Mouse (Mus musculus): ENCODE results near the gene Ssr2. TPM values are rescaled to one million over a fixed set of nuclear protein-coding genes. Genes with fewer than 3 reads are reported as not detected.

The Ssr2 gene
- polyA plus RNA-seq, 1 experiment, result 294 TPM

- no peak overlapping the region for H3ac ChIP-seq (ENCODE audit: control insufficient read depth, insufficient read length)
- H3K36me3 ChIP-seq (ENCODE audit: control insufficient read depth, insufficient read depth), result peaks cover 31% of the 10 kb centered on the region
- H3K27me3 ChIP-seq (ENCODE audit: control insufficient read depth, insufficient read depth, insufficient read length), result no peaks in the 10 kb centered on the region
- no peak overlapping the region for H3K4me2 ChIP-seq (ENCODE audit: low read depth)
- H3K4me3 ChIP-seq, result no peak overlapping the region
- no peak for TF ChIP-seq TCF3 (IDR thresholded peaks at IDR 0.05; ENCODE audit: insufficient read length, low read depth)
- no peak for TF ChIP-seq USF1 (IDR thresholded peaks at IDR 0.05; ENCODE audit: low read depth)
- TF ChIP-seq MYOD1 (IDR thresholded peaks at IDR 0.05; ENCODE audit: control insufficient read depth in 1 of 3, insufficient read length in 2 of 3, low read depth in 2 of 3), result no peak
- no peak for TF ChIP-seq TCF12 (IDR thresholded peaks at IDR 0.05; ENCODE audit: insufficient read depth, poor library complexity, severe bottlenecking)
- TF ChIP-seq REST (IDR thresholded peaks at IDR 0.05; ENCODE audit: insufficient read depth, insufficient read length), result no peak
- TF ChIP-seq POLR2AphosphoS2 (IDR thresholded peaks at IDR 0.05; ENCODE audit: insufficient read length, low read depth), result no peak
- no peak for TF ChIP-seq POLR2A (IDR thresholded peaks at IDR 0.05; ENCODE audit: insufficient read length, low read depth)
- no peak for TF ChIP-seq MAX (IDR thresholded peaks at IDR 0.05; ENCODE audit: low read depth)
- no peaks in the 10 kb centered on the region for H3K79me2 ChIP-seq (ENCODE audit: control insufficient read depth, insufficient read depth)
Measured at GRCm38 (mm10) chr3:88568615-88569014, 7.1 kb upstream of the Ssr2 start.

- TF ChIP-seq POLR2A (IDR thresholded peaks at IDR 0.05; ENCODE audit: insufficient read length, low read depth), result no peak
- TF ChIP-seq CEBPB (IDR thresholded peaks at IDR 0.05; ENCODE audit: insufficient read depth, poor library complexity, severe bottlenecking), result no peak
- no peak for TF ChIP-seq SRF (IDR thresholded peaks at IDR 0.05; ENCODE audit: control insufficient read depth, insufficient read length, low read depth)
- no peak for TF ChIP-seq REST (IDR thresholded peaks at IDR 0.05; ENCODE audit: insufficient read depth, insufficient read length)
- TF ChIP-seq MYOD1 (IDR thresholded peaks at IDR 0.05; ENCODE audit: control insufficient read depth in 1 of 3, insufficient read length in 2 of 3, low read depth in 2 of 3), result no peak
- no peak for TF ChIP-seq POLR2AphosphoS2 (IDR thresholded peaks at IDR 0.05; ENCODE audit: insufficient read length, low read depth)
- no peak for TF ChIP-seq TCF3 (IDR thresholded peaks at IDR 0.05; ENCODE audit: insufficient read length, low read depth)
- TF ChIP-seq MAX (IDR thresholded peaks at IDR 0.05; ENCODE audit: low read depth), result no peak
- TF ChIP-seq TCF12 (IDR thresholded peaks at IDR 0.05; ENCODE audit: insufficient read depth, poor library complexity, severe bottlenecking), result no peak
- no peak for TF ChIP-seq USF1 (IDR thresholded peaks at IDR 0.05; ENCODE audit: low read depth)
- TF ChIP-seq E2F4 (IDR thresholded peaks at IDR 0.05; ENCODE audit: insufficient read depth), result no peak
- TF ChIP-seq MYOG (IDR thresholded peaks at IDR 0.05; ENCODE audit: control insufficient read depth in 1 of 3, insufficient read depth in 1 of 3, insufficient read length in 2 of 3, low read depth in 2 of 3), result no peak
- Histone ChIP-seq H3K4me2 (ENCODE audit: low read depth) (no peak overlapping the region), H3K4me3 (no peak overlapping the region)
Measured at GRCm38 (mm10) chr3:88569093-88569492, 6.6 kb upstream of the Ssr2 start.

DNA sequence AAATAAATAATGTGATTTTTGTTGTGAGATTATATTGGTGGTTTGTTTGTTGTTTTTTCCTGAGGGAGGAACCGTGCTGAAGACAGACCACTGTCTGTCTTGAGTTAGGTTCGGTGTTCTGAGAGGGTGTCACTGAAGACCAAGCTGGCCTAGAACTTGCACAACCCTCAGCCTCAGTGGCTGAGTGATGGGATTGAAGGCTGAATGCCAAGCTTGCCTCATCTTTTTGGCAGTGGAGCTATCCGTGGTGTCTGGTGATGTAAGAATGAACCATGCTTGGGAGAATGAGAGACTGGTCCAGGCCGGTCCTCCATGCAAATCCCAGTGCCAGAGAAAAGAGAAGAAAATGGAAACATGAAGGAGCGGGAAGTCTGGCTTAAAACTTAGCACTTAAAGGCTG, 6.0 kb upstream of the Ssr2 start:
- no peak overlapping the region for H3ac ChIP-seq (ENCODE audit: control insufficient read depth, insufficient read length)
- no peaks in the 10 kb centered on the region for H3K27me3 ChIP-seq (ENCODE audit: control insufficient read depth, insufficient read depth, insufficient read length)
- TF ChIP-seq TCF12 (IDR thresholded peaks at IDR 0.05; ENCODE audit: insufficient read depth, poor library complexity, severe bottlenecking) (no peak), TCF3 (IDR thresholded peaks at IDR 0.05; ENCODE audit: insufficient read length, low read depth) (no peak), CEBPB (IDR thresholded peaks at IDR 0.05; ENCODE audit: insufficient read depth, poor library complexity, severe bottlenecking) (no peak), MYOD1 (IDR thresholded peaks at IDR 0.05; ENCODE audit: control insufficient read depth in 1 of 3, insufficient read length in 2 of 3, low read depth in 2 of 3) (no peak), SRF (IDR thresholded peaks at IDR 0.05; ENCODE audit: control insufficient read depth, insufficient read length, low read depth) (no peak), MYOG (IDR thresholded peaks at IDR 0.05; ENCODE audit: control insufficient read depth in 1 of 3, insufficient read depth in 1 of 3, insufficient read length in 2 of 3, low read depth in 2 of 3) (no peak), MAX (IDR thresholded peaks at IDR 0.05; ENCODE audit: low read depth) (no peak)
- H3K36me3 ChIP-seq (ENCODE audit: control insufficient read depth, insufficient read depth), result peaks cover 27% of the 10 kb centered on the region
- no peak overlapping the region for H3K4me2 ChIP-seq (ENCODE audit: low read depth)
- H3K79me2 ChIP-seq (ENCODE audit: control insufficient read depth, insufficient read depth), result no peaks in the 10 kb centered on the region
- H3K4me3 ChIP-seq, result no peak overlapping the region

More at GRCm38 (mm10) chr3:88569093-88569492, 6.6 kb upstream of the Ssr2 start:
- no peaks in the 10 kb centered on the region for H3K79me2 ChIP-seq (ENCODE audit: control insufficient read depth, insufficient read depth)
- H3K27me3 ChIP-seq (ENCODE audit: control insufficient read depth, insufficient read depth, insufficient read length), result no peaks in the 10 kb centered on the region
- H3K36me3 ChIP-seq (ENCODE audit: control insufficient read depth, insufficient read depth), result peaks cover 28% of the 10 kb centered on the region
- H3ac ChIP-seq (ENCODE audit: control insufficient read depth, insufficient read length), result no peak overlapping the region

GRCm38 (mm10) chr3:88570341-88570740, 5.3 kb upstream of the Ssr2 start:
- no peak overlapping the region for H3ac ChIP-seq (ENCODE audit: control insufficient read depth, insufficient read length)
- H3K36me3 ChIP-seq (ENCODE audit: control insufficient read depth, insufficient read depth), result peaks cover 27% of the 10 kb centered on the region
- H3K27me3 ChIP-seq (ENCODE audit: control insufficient read depth, insufficient read depth, insufficient read length), result no peaks in the 10 kb centered on the region
- H3K4me3 ChIP-seq, result no peak overlapping the region
- no peak overlapping the region for H3K4me2 ChIP-seq (ENCODE audit: low read depth)
- H3K79me2 ChIP-seq (ENCODE audit: control insufficient read depth, insufficient read depth), result no peaks in the 10 kb centered on the region
- TF ChIP-seq E2F4 (IDR thresholded peaks at IDR 0.05; ENCODE audit: insufficient read depth) (no peak), POLR2A (IDR thresholded peaks at IDR 0.05; ENCODE audit: insufficient read length, low read depth) (no peak), MYOG (IDR thresholded peaks at IDR 0.05; ENCODE audit: control insufficient read depth in 1 of 3, insufficient read depth in 1 of 3, insufficient read length in 2 of 3, low read depth in 2 of 3) (no peak), CEBPB (IDR thresholded peaks at IDR 0.05; ENCODE audit: insufficient read depth, poor library complexity, severe bottlenecking) (no peak), MAX (IDR thresholded peaks at IDR 0.05; ENCODE audit: low read depth) (no peak), MYOD1 (IDR thresholded peaks at IDR 0.05; ENCODE audit: control insufficient read depth in 1 of 3, insufficient read length in 2 of 3, low read depth in 2 of 3) (no peak)

DNA sequence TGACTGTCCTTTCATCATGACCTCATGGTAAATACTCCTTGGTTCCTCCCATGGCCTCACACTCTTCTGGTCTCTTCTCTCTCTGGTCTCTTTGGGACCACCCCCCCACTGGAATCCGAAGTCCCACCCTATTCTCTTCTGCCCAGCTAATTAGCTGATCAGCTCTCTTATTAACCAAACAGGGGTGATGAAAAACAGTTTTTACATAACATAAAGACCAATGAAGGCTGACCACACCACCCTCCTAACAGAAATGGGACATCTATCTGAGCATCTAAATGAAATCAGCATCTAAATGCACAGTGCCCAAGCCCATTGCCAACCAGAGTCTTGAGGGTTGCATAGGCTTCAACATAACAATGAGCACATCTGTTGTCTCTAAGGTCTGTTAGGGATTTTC, 3.8 kb upstream of the Ssr2 start:
- Histone ChIP-seq H3K4me3 (no peak overlapping the region), H3K27me3 (ENCODE audit: control insufficient read depth, insufficient read depth, insufficient read length) (peaks cover 3% of the 10 kb centered on the region)
- TF ChIP-seq MYOG (IDR thresholded peaks at IDR 0.05; ENCODE audit: control insufficient read depth in 1 of 3, insufficient read depth in 1 of 3, insufficient read length in 2 of 3, low read depth in 2 of 3) (no peak), POLR2A (IDR thresholded peaks at IDR 0.05; ENCODE audit: insufficient read length, low read depth) (no peak), MYOD1 (IDR thresholded peaks at IDR 0.05; ENCODE audit: control insufficient read depth in 1 of 3, insufficient read length in 2 of 3, low read depth in 2 of 3) (no peak), POLR2AphosphoS2 (IDR thresholded peaks at IDR 0.05; ENCODE audit: insufficient read length, low read depth) (no peak), REST (IDR thresholded peaks at IDR 0.05; ENCODE audit: insufficient read depth, insufficient read length) (no peak), TCF3 (IDR thresholded peaks at IDR 0.05; ENCODE audit: insufficient read length, low read depth) (no peak), TCF12 (IDR thresholded peaks at IDR 0.05; ENCODE audit: insufficient read depth, poor library complexity, severe bottlenecking) (no peak), MAX (IDR thresholded peaks at IDR 0.05; ENCODE audit: low read depth) (no peak), USF1 (IDR thresholded peaks at IDR 0.05; ENCODE audit: low read depth) (no peak), SRF (IDR thresholded peaks at IDR 0.05; ENCODE audit: control insufficient read depth, insufficient read length, low read depth) (no peak), E2F4 (IDR thresholded peaks at IDR 0.05; ENCODE audit: insufficient read depth) (no peak), CEBPB (IDR thresholded peaks at IDR 0.05; ENCODE audit: insufficient read depth, poor library complexity, severe bottlenecking) (no peak)

More for the DNA sequence above, 3.8 kb upstream of the Ssr2 start:
- no peak overlapping the region for H3ac ChIP-seq (ENCODE audit: control insufficient read depth, insufficient read length)
- H3K79me2 ChIP-seq (ENCODE audit: control insufficient read depth, insufficient read depth), result no peaks in the 10 kb centered on the region
- H3K36me3 ChIP-seq (ENCODE audit: control insufficient read depth, insufficient read depth), result peaks cover 22% of the 10 kb centered on the region
- H3K4me2 ChIP-seq (ENCODE audit: low read depth), result no peak overlapping the region
